Mouse (Mus musculus) urinary bladder, postnatal 14 days (tissue): ENCODE measurements around the gene Spindoc.

ENCODE experiments used
- DNase-seq: peaks from one replicate; pipeline ENCODE4 v3.0.0; 2021; ENCODE audit warnings: low spot score

Gene Spindoc

DNA sequence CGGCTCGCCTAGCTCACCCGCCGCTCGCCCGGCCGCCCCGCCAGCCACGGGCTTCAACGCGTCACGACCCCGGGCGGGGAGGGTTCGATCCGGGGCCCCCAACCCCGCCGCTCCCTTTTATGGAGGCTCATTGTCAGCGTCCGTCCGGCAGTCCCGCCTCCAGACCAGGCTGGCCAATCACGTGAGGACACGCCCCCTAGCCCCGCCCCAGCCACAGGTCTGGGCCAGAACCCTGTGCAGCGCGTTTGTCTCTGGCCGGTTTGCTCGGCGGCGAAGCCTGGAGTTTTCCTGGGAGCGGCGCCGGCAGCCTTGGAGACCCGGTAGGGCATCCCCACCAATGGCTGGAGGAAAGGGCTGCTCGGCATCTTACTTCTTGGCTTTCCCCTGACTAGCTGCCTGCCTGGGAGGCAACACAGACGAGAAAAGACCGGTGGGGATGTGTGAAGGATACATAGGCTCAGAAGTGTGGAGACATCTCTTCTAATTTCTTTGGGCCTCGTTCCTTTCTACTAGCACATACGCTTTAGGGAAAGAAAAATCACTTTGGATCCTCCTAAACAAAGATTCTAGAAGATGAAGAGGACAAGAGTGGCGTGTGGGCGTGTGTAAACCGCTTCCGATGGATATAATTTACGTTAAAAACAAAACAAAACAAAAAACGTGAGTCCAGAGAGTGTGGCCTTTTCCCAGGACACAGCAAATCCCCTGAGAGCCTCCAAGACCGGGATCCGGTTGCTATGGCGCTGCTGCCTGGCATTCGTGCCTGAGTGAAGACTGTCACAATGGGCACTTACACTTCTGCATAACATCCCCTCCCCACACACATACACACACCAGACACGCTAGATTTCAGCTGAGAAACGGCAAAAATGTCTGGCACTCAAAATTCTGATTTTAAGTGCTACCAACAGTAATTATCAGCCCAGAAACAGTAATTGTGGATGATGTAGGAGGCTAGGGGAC, at the start of gene Spindoc:
Spindoc (minus strand) TSS at position 92 of the 963 bp plus-strand sequence.
- peak; percentile 99 for DNase-seq

DNA sequence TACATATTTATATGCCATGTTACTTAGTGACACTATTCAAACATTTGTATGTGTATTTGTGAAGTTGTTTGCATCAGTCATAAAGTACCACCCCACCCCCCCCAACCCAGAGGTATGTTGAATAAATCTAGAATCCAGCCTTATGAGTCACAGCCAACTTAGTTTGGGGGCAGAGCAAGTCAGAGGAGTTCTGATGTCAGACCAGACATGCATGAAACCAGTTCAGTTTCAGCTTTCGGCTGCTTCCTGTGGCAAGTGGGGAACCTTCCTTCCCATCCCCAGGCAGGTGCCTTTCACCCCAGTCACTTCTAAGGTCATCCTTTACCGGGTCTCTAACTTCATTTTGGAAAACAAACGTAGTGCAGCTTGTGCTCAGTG, 42.6 kb upstream of the Spindoc start:
- no peak for DNase-seq

DNA sequence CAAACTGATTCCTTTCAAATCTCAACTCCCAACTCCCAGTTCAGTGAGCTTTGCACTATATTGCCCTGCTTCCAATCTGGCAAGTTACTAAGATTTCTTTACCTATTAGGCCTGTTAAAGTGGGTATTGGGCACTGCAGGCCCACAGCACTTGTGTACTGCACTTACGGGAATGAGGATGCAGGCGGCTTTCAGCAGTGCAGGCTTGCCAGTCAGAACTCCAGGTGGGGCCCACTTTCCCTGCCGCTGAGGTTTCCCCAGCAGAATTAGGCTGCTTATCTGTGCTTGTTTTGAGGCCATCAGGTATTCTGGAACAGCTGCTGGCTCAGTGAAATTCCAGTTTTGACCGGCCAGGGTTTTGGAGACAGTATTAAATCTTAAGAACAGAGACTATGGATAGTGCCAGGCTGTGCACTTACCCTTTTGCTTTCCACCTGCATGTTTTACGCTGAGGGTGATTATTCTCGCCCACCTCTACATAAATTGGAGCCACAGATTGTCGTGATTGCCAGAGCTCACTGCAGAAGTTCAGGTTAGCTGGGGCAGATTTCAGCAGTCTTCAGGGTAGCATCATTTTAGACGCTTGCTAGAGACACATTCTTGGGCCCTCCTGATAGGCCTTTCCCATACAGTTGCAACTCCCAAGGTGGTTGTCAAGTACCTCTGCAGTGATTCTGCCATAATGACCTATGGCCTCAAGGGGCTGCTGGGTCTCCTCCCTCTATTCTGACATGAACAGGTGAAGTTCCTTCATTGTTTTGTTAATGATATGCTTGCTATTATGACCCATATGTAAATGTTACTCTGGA, 42.0 kb upstream of the Spindoc start:
- no peak for DNase-seq

DNA sequence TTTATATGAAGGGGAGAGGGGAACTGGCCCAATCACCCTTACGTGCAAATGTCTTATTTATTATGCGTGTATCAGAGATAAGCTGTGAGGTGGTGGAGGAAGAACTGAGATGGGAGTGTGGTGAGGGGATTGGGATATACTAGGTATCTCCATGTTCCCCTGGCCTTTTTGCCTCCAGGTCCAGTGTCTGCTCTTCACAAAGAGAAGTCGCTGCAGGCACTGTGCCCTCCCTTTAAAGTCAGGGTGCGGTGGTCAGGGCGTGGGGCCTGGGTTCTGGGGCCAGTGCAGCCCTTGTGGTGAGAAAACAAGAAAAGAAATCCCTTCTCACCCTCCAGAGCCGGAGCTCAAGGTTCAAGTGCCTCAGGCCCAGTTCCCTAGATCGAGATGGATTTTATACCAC, 41.3 kb upstream of the Spindoc start:
- DNase-seq: no peak

DNA sequence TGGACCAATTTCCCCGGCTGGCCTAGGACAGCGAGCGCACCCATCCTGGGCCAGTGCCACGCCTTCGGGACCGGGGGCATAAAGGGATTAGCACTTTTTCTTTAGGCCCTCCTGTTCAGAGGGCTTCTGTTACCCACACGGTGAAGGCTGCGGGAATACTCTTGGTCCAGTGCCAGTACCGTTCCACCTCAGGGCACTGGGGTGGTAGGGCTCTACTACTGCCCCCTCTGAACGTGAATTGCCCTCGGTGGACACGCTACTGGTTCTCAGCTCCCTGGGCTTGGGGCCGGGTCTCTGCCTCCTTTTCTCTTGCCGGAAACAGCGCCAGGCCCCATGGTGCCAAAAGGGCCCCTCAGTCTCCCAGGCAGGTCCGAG, 40.8 kb upstream of the Spindoc start:
- no peak for DNase-seq

DNA sequence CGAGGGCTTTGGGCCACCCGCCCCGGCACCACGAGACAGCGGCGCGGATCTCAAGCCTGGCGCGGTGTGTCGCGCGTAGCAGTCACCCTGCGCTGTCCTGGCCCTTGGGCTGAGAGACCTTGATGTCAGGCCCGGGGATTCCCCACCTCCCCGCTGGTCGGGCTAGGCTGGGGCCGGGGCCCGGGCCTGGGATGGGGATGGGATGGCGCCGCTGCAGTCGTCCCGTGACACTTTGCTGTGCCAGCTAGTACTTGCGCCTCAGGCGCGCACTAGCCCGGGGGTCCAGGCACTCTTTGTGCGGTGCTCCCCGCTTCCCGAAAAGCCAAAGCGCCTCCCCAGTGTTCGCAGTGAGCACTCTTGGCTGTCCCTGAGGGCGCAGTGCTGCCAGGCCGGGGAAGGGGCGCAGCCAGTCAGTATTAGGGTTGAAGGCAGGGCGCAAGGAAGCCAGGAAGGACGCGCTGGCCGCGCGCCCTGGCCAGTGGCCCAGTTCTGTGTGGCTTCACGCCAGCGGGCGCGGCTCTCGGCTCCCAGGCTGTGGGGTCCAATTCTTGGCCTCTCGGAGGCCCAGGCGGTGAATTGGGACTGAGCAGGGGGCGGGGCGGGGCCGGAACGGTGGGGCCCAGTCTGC, 40.3 kb upstream of the Spindoc start:
- DNase-seq: peak; percentile 81

DNA sequence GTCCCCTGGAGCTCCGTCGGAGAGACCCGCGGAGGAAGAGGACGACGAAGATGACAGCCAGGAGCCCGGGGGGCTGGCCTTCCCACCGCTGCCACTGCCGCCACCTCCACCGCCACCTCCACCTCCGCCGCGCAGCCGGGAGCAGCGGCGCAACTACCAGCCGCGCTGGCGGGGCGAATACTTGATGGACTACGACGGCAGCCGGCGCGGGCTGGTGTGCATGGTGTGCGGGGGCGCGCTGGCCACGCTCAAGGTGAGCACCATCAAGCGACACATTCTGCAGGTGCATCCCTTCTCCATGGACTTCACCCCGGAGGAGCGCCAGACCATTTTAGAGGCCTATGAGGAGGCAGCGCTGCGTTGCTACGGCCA, 39.8 kb upstream of the Spindoc start:
- DNase-seq: no peak

DNA sequence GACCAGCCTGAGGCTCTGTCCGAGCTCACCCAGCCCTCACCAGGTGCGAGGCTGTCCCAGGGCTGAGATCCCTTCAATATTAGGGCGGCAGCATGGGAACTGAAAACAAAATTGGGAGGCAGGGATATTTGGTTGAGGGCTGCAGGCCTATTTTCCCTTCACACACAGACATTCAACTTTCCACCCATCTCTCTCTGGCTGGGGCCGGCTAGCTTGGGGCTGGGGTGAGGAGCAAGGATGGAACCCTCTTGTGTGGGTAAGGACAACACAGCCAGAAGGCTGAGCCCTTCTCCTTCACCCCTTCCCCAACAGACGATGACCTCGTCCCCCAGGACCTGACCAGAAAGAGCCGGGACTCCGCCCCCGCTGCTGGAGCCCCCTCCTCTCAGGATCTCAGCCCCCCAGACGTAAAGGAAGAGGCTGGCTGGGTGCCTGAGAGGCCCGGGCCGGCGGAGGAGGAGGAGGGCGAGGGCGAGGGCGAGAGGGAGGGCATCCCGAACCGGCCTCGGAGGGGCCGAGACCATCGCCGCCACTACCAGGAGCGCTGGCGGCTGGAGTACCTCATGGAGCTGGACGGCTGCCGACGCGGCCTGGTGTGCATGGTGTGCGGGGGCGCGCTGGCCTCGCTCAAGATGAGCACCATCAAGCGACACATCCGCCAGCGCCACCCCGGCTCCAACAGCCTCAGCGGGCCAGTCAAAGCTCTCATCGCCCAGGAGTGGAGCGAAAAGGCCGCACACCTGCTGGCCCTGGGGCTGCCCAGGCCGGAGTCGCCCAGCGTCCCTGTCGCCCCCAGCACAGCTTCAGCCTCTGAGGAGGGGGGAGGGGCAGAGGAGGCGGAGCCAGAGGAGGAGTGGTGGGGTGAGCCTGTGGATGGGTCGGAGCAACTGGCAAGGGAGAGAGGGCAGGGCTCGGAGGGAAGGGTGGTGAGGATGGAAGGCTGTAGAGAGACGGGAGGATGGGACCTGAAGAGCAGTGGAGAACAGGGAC, 39.1 kb upstream of the Spindoc start:
- DNase-seq: no peak

DNA sequence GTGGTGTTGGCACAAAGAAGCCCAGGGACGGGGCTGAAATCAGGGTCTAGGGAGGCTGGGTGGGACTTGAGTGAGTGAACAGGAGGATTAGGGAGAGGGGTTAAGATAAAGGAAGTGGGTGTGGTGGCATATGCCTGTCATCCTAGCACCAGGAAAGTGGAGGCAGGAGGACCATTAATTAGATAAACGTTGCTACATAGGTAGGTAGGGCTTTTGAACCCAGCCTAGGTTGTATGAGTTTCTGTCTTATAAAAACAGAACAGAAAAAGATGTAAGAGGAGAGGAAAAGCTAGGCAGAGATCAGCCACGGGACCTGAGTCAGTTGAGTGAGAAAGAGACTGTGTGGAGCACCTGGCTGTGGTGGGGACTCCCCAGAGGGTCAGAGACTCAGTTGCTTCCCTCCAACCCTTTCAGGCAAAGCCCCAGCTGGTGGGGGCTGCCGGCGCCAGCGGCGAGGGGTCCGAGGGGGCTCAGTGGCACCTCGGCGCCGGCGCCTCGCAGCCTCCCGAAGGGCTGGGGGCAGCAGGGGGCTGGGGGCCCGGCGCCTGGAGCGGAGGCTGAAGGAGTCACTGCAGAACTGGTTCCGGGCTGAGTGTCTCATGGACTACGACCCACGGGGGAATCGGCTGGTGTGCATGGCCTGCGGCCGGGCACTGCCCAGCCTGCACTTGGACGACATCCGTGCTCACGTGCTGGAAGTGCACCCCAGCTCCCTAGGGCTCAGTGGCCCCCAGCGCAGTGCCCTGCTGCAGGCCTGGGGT, 38.2 kb upstream of the Spindoc start:
- DNase-seq: no peak

DNA sequence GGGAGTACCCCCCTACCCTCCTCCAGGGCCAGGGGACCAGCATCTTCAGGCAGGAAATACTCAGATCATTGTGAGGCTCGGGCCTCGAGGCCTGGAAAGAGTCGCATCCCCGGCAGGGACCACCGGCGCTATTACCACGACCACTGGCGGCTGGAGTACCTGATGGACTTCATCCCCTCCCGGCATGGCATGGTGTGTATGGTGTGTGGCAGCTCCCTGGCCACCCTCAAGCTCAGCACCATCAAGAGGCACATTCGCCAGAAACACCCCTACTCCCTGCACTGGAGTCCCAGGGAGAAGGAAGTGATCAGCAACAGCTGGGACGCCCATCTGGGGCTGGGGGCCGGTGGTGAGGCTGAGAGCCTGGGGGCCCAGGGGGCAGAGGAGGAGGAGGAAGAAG, 37.3 kb upstream of the Spindoc start:
- no peak for DNase-seq

DNA sequence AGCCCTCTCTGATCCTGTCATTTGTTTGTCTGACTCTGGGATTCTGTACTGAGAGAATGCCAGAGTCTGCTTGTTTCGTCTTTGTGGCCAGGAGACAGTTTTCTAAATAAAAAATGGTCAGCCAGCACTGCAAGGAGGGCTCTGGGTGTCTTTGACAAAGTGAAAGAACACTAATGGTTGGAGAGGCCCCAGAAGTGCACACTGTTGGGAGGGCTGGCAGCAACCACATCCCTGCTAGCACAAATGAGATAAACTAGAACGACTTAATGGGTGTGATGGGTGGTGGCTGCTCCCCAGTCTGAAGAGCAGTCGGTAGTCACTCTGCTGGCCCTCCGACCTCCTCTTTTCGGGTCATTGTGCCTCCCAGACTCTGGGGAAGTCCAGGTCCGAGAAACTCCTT, 36.3 kb upstream of the Spindoc start:
- no peak for DNase-seq

DNA sequence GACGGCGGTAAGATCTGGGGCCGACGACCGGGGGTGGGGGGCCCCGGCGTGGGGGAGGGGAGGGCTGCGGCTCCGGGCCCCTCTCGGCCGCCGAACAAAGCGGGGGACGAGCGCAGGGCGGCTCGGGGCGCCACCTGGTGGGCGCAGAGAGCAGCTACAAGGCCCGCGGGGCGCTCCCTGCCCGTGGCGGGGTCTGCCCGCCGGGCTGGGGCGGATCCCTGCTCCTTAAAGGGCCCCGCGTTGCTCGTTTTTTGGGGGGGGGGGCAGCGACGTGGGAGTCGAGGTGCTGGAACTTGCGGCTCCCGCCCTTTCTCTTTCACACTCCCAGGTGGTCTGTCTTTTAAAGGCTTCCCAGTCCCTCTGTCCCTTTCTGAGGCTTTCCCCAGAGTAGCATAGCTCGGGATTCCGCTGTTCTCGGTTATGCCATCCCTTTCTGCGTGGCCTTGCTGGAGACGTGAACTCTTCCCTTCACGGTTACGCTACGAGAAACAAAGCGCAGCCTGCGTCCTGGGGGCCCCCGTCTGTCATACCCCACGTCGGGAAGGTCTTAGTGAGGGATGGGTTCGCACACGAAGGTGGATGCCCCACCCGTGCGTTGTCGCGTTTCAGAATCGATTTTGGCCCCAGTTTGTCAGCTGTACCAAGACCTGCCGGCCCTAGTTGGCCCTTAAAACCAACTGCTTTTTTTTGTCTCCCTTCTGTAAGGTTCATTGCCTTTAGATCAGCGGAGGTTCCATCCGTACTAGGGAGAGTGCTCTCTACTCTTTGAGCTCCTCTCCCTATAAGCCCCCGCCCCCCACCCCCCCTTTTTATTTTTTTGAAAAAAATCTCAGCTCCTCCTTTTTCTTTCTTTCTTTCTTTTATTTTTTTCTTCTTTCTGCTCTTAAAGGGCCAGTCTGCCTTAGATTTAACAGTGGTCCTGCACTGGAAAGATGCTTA, 35.4 kb upstream of the Spindoc start:
- DNase-seq: peak; percentile 78

DNA sequence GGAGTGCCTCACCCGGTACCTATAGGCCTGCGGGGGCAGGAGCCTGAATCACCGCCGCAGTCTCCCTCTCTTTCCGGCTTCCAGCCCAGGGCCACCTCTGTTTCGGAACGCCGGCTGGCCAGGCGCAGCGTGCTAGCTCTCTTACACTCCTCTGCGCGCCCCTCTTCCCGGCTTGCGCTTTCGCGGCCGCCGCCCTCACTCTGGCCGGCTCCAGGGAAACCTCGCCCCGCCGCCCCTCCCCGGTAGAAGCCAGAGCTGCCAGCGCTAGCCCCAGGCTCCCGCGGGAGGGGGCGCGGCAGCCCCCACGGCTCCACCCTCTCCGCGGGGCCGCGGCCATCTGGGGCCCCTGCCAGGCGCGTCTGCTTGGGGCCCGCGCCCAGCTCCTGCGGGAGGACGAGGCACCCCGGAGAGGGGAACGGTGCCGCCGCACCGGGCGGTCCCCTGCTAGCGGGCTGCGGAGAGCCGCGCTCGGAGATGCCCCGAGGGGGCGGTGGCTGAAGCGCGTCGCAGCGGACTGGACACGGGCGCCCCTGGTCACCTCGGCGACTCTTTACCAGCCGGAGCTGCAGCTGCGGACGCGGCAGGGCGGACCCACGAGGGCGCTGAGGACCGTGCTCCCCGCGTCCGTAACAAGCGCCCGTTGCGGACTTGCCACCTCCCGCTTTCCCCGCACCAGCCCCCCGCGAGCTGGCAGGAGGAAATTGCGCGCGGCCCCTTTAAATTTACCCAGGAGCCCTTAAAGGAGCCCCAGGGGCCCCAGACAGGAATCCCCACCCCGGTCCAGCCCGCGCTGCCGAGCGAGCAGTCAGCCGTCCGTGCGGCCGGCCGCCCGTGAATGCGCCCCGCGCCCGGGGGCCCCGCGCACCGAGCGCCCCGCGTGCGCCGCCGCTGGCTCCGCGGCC, 34.3 kb upstream of the Spindoc start, which contains the start of gene 2700081O15Rik:
2700081O15Rik (plus strand) TSS at position 792 of the 902 bp plus-strand sequence.
- DNase-seq: peak; percentile 84

DNA sequence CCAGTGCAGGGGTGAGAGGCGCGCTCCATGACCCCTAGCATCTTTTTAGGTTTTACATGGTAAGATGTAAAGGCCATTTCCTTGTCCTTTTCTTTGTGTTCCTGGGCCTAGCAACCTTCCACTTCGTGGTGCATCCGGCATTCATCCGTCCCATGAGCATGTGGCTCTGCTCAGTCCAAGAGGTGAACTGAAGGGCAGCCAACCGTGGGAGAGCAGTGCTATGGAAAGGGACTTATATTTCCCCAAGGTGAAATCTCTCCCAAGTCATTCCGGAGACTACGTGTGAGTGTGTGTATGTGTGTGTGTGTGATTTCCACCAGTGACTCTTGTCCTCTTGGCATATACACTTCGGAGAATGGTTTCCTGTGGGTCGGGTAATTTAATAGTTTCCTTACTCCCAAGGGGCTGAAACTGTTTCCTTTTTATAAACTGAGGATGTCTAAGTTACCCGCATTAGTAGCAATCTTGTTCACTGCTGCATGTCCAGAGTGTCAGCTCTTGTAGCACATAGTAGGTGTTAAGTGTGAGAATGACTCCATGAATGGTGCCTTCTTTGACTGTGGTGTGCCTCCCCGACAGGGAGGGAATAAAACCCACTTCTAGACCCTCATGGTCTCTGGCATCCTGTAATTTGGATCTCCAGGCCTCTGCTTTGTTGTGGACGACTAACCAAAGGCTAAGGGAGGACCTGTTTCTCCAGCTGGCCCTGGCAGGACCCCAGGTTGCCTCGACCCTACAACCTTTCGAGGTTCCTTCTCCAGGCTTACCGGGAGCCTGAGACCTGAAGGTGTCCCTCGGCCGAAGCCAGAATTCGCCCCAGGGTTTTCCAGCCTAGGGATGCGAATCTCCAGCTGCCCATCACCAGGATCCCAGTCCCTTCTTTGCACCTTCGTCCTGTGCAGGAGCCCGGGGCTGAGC, 33.4 kb upstream of the Spindoc start:
- DNase-seq: no peak

DNA sequence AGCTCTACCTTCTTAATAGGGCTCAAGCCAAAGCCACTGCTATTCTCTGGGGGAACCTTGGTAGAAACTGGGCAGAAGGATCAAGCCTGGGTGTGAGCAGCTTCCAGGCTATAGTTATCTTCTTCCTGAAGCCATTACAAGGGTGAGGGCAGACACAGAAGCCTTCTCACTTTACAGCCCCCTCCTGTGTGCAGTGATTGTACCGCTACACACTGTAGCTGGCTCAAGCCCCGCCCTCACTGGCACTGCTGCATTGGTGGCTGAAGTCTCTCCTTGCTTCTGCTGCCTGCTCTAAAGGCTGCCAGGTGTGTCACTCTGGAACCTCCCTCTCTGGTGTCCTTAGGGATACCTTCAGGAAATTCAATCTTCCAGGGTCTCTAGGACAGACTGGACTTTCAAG, 29.6 kb upstream of the Spindoc start:
- DNase-seq: no peak

DNA sequence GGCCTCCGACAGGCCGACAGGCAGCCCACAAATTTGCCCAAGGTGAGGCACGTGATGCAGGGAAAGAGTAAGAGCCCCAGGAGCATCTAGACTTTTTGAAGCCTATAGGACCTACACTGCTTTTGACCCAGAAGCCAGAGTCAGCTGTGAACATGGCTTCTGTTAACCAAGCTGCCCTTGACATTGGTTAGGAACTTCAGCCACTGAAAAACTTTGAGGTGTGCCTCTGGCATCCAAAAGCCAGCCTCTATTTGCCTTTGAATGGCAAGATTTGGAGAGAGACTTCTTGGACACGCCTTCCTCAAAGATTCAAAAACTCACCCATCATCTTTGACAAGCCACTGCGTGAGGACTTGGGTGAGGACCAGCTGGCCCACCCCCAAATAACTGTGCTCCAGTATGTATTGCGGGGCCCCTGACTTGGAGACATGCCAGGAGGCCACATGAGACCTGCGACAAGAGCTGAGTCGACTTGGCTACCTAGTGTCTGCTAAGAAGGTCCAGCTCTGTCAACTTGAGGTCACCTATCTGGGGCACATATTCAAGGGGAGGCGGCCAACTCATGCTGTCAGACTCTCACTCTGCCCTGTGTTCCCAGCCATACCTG, 21.9 kb upstream of the Spindoc start:
- no peak for DNase-seq

DNA sequence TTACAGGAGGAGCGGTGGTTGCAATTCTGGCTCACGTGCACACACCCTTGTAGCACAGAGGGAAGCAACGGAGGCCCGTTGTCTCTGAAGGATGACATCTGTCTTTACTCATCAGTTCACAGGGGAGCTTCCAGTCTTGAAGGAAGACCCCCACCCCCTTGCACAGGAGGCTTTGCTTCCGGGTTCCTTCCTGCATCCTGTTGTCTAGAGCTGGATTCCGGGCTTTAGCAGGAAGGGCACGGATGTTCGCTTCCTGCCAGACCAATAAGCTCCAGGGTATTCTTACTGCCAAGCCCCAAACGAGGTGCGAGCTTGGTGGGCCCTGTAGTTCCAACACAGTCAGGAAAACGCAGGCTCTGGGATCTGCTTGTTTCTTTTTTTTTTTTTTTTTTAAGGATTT, 17.8 kb upstream of the Spindoc start:
- no peak for DNase-seq
